Mouse (Mus musculus): Measurements from ENCODE around the gene Ly6g6c. TPM values are rescaled to one million over a fixed set of nuclear protein-coding genes. Genes with fewer than 3 reads are reported as not detected.

Gene Ly6g6c
- polyA plus RNA-seq, 1 experiment from 2014 or later: 0.16 TPM

DNA sequence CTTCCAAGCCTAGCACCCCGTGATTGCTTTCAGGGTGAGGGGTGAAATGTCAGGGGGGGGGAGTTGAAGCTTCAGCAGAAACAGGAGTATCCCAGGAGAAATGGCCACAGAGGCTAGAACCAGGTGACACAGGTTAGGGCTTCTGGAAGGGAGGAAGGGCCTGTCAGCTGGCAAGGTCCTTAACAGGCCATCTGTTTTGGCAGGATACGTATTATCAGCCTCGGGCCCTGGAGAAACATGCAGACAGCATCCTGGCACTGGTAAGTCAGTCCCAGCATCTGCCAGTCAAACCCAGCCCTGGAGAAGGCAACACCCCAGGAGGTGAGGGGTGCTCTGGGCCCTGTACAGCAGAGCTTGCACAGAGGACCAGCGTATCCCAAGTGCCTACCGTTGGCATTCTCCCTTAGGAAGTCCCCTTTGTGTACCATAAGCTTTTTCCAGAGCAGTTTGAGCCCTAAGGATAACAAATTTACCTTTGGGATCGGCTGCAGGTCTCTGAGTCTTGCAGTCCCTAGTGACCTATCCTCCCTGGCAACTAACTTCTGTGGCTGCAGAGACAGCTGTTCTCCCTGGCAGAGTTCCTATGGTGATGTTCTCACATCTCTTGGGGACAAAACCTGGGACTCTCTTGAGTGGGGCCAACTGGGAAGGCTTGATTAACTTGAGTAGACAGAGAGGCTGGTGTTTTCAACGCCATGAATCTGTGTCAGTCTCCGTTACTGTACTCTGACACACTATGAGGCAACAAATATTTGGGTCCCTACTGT lies 25.2 kb downstream of the Ly6g6c start:
- Histone ChIP-seq H3K27ac (replicated peaks; ENCODE audit: low read depth, low read length) (no peak overlapping the region), H3K9ac (ENCODE audit: low read length) (peak overlapping the region; percentile 96; the same call in 1 of the 2 replicates)
- WGBS: 74% methylated on average over 8 of the region's 8 CpGs

DNA sequence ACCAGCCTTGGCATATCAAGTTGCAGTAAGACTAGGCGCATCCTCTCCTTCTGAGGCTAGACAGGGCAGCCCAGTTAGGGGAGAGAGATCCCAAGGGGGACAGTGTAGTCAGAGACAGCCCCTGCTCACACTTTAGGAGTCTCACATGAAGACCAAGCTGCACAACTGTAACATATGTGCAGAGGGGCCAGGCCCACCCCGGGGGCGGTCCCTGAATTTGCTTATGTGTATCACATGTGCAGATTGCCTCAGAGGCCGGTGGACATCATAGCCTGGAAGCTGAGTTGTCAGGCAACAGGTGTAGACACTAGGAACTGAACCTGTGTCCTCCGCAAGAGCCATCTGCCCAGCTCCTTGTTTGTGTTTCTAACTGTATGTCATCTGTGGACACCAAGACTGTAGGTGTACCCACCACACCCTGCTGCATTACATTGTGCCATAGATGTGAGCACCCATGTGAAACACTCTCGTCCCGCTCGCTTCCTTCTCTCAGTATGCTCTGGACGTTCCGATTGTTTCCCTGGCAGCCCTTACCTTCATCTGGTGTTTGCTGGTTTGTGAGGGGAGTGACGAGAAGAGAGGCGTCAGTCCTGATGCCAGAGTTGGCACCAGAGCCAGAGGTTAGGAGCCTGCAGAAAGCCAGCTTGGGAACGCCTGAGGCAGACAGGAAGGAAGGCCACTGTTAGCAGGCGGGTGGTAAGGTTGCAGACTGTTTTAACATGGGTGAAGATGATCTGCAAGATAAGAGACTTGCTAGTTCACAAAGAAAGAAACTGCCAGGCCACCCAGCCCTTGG lies 27.4 kb downstream of the Ly6g6c start:
- Histone ChIP-seq H3K27me3 (ENCODE audit: control insufficient read depth, insufficient read depth, low read length) (no peaks in the 10 kb centered on the region), H3K9ac (ENCODE audit: low read length) (no peak overlapping the region), H3K4me2 (ENCODE audit: low read depth, severe bottlenecking) (no peak overlapping the region), H3K27ac (replicated peaks; ENCODE audit: low read depth, low read length) (no peak overlapping the region), H3K36me3 (ENCODE audit: control insufficient read depth, insufficient read depth, low read length) (peaks cover 9% of the 10 kb centered on the region), H3K4me1 (ENCODE audit: control insufficient read depth, insufficient read depth, low read length) (no peaks in the 10 kb centered on the region), H3K9me3 (ENCODE audit: control insufficient read depth, low read length) (no peaks in the 10 kb centered on the region), H3K4me3 (ENCODE audit: low read depth, low read length) (no peak overlapping the region)
- no peak for ATAC-seq (ENCODE audit: insufficient number of reproducible peaks, low FRiP score, low TSS enrichment, low read depth)
- no peak for DNase-seq (ENCODE audit: low spot score)
- 87% methylated on average over 14 of the region's 14 CpGs for WGBS

More for the DNA sequence above, 25.2 kb downstream of the Ly6g6c start:
- DNase-seq (ENCODE audit: low spot score): no peak
- no peak for ATAC-seq (ENCODE audit: insufficient number of reproducible peaks, low FRiP score, low TSS enrichment, low read depth)
- H3K9me3 ChIP-seq (ENCODE audit: control insufficient read depth, low read length): no peaks in the 10 kb centered on the region
- H3K36me3 ChIP-seq (ENCODE audit: control insufficient read depth, insufficient read depth, low read length): peaks cover 3% of the 10 kb centered on the region
- H3K4me2 ChIP-seq (ENCODE audit: low read depth, severe bottlenecking): peak overlapping the region; percentile 71
- no peaks in the 10 kb centered on the region for H3K27me3 ChIP-seq (ENCODE audit: control insufficient read depth, insufficient read depth, low read length)
- peak overlapping the region; percentile 58; the same call in 1 of the 2 replicates for H3K4me3 ChIP-seq (ENCODE audit: low read depth, low read length)
- no peaks in the 10 kb centered on the region for H3K4me1 ChIP-seq (ENCODE audit: control insufficient read depth, insufficient read depth, low read length)

- Histone ChIP-seq H3K4me1 (ENCODE audit: control insufficient read depth, insufficient read depth, low read length) (no peaks in the 10 kb centered on the region), H3K4me2 (ENCODE audit: low read depth, severe bottlenecking) (no peak overlapping the region), H3K9ac (ENCODE audit: low read length) (no peak overlapping the region), H3K27ac (replicated peaks; ENCODE audit: low read depth, low read length) (no peak overlapping the region), H3K9me3 (ENCODE audit: control insufficient read depth, low read length) (no peaks in the 10 kb centered on the region), H3K4me3 (ENCODE audit: low read depth, low read length) (no peak overlapping the region), H3K36me3 (ENCODE audit: control insufficient read depth, insufficient read depth, low read length) (peaks cover 16% of the 10 kb centered on the region), H3K27me3 (ENCODE audit: control insufficient read depth, insufficient read depth, low read length) (no peaks in the 10 kb centered on the region)
- ATAC-seq (ENCODE audit: insufficient number of reproducible peaks, low FRiP score, low TSS enrichment, low read depth) (no peak), DNase-seq (ENCODE audit: low spot score) (no peak)
- 89% methylated on average over 15 of the region's 15 CpGs for WGBS
These were observed 29.5 kb downstream of the Ly6g6c start for GRCm38 (mm10) chr17:35094475-35095365.

DNA sequence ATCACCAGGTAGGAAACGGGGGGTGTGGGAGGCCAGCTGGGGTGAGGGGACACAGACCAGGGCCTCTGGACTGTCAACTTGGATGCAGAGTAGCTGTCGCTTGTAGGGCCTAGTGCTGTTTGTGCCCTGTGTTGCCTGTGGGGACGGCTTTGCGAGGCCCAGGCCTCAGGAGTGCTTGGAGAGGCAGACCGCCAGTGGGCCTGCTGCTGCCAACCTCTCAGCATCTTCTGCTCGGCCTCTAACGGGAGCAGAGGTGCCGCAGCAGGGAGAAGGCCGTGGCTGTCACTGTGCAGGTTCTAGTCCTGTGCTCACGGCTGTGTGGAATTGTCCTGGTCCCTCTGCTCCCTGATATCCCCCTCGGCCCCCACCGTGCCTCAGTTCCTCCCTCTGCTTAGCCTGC lies 31.4 kb downstream of the Ly6g6c start:
- Histone ChIP-seq H3K9ac (ENCODE audit: low read length) (no peak overlapping the region), H3K27ac (replicated peaks; ENCODE audit: low read depth, low read length) (no peak overlapping the region), H3K4me2 (ENCODE audit: low read depth, severe bottlenecking) (no peak overlapping the region), H3K9me3 (ENCODE audit: control insufficient read depth, low read length) (no peaks in the 10 kb centered on the region), H3K4me3 (ENCODE audit: low read depth, low read length) (no peak overlapping the region), H3K4me1 (ENCODE audit: control insufficient read depth, insufficient read depth, low read length) (no peaks in the 10 kb centered on the region), H3K36me3 (ENCODE audit: control insufficient read depth, insufficient read depth, low read length) (peaks cover 23% of the 10 kb centered on the region), H3K27me3 (ENCODE audit: control insufficient read depth, insufficient read depth, low read length) (no peaks in the 10 kb centered on the region)
- WGBS: 85% methylated on average over 12 of the region's 12 CpGs
- ATAC-seq (ENCODE audit: insufficient number of reproducible peaks, low FRiP score, low TSS enrichment, low read depth): no peak
- no peak for DNase-seq (ENCODE audit: low spot score)

DNA sequence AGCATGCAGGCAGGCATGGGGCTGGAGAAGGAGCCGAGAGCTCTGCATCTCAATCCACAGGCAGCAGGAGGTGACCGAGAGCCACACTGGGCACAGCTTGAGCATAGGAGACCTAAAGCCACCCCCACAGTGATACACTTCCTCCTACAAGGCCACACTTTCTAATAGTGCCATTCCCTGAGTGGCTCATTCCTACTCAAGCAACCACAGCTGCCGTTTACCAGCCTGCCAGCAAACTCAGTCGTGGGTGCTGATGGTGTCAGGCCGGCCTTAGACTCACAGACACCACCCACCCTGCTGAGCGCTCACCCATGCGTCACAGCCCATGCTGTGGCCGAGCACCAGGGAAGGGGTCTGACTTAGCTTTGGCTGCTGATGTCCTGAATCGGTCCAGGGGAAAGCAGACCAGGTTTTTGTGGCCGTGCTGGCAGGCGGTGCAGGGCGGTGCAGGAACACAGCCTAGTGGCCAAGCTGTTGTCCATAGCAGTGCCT lies 32.0 kb downstream of the Ly6g6c start:
- Histone ChIP-seq H3K27me3 (ENCODE audit: control insufficient read depth, insufficient read depth, low read length) (no peaks in the 10 kb centered on the region), H3K9ac (ENCODE audit: low read length) (no peak overlapping the region), H3K4me1 (ENCODE audit: control insufficient read depth, insufficient read depth, low read length) (no peaks in the 10 kb centered on the region), H3K4me3 (ENCODE audit: low read depth, low read length) (no peak overlapping the region), H3K36me3 (ENCODE audit: control insufficient read depth, insufficient read depth, low read length) (peaks cover 23% of the 10 kb centered on the region), H3K4me2 (ENCODE audit: low read depth, severe bottlenecking) (no peak overlapping the region), H3K9me3 (ENCODE audit: control insufficient read depth, low read length) (no peaks in the 10 kb centered on the region), H3K27ac (replicated peaks; ENCODE audit: low read depth, low read length) (no peak overlapping the region)
- DNase-seq (ENCODE audit: low spot score) (no peak), ATAC-seq (ENCODE audit: insufficient number of reproducible peaks, low FRiP score, low TSS enrichment, low read depth) (no peak)
- 86% methylated on average over 12 of the region's 12 CpGs for WGBS

DNA sequence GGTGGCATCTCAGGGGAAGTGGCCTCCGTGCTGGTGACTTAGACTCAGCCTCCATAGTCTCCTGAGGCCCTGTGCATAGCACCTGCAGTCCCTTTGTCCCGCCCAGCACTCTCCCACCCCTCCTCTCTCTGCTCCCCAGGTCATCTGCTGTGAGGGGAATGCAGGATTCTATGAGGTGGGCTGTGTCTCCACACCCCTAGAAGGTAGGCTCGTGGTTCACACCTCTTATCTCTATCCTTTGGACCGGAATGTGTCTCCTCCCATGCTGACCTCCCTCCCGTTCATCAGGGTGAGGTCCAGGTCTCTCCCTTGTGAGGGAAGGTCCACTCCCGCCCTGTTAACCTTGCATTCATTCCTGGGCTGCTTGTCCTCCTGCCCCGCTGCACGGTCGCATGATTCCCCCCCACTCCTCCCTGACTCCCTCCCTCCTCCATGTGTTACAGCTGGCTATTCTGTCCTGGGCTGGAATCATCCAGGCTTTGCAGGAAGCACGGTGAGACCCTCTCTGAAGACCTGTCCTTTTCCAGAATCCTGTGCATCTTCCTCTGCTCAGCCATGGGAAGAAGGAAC lies 35.1 kb downstream of the Ly6g6c start:
- H3K36me3 ChIP-seq (ENCODE audit: control insufficient read depth, insufficient read depth, low read length): peaks cover 23% of the 10 kb centered on the region; the same call in 1 of the 2 replicates
- ATAC-seq (ENCODE audit: insufficient number of reproducible peaks, low FRiP score, low TSS enrichment, low read depth): no peak
- no peak overlapping the region for H3K9ac ChIP-seq (ENCODE audit: low read length)
- H3K4me3 ChIP-seq (ENCODE audit: low read depth, low read length): no peak overlapping the region
- no peak overlapping the region for H3K4me2 ChIP-seq (ENCODE audit: low read depth, severe bottlenecking)
- whole genome bisulfite sequencing: 79% methylated on average over 10 of the region's 10 CpGs
- no peaks in the 10 kb centered on the region for H3K9me3 ChIP-seq (ENCODE audit: control insufficient read depth, low read length)
- no peak for DNase-seq (ENCODE audit: low spot score)
- H3K27ac ChIP-seq (replicated peaks; ENCODE audit: low read depth, low read length): no peak overlapping the region
- H3K4me1 ChIP-seq (ENCODE audit: control insufficient read depth, insufficient read depth, low read length): no peaks in the 10 kb centered on the region
- H3K27me3 ChIP-seq (ENCODE audit: control insufficient read depth, insufficient read depth, low read length): no peaks in the 10 kb centered on the region

- Histone ChIP-seq H3K27me3 (ENCODE audit: control insufficient read depth, insufficient read depth, low read length) (no peaks in the 10 kb centered on the region), H3K9ac (ENCODE audit: low read length) (no peak overlapping the region), H3K4me1 (ENCODE audit: control insufficient read depth, insufficient read depth, low read length) (0 out of 2 replicates have a peak, but pooled peaks cover 2% of the 10 kb centered on the region), H3K27ac (replicated peaks; ENCODE audit: low read depth, low read length) (no peak overlapping the region), H3K4me2 (ENCODE audit: low read depth, severe bottlenecking) (no peak overlapping the region), H3K9me3 (ENCODE audit: control insufficient read depth, low read length) (no peaks in the 10 kb centered on the region), H3K36me3 (ENCODE audit: control insufficient read depth, insufficient read depth, low read length) (peaks cover 23% of the 10 kb centered on the region; the same call in 1 of the 2 replicates), H3K4me3 (ENCODE audit: low read depth, low read length) (no peak overlapping the region)
- no peak for DNase-seq (ENCODE audit: low spot score)
- 87% methylated on average over 11 of the region's 11 CpGs for WGBS
- ATAC-seq (ENCODE audit: insufficient number of reproducible peaks, low FRiP score, low TSS enrichment, low read depth): no peak
These were observed 36.0 kb downstream of the Ly6g6c start for GRCm38 (mm10) chr17:35101161-35101560.

Measured in limb, embryonic 11.5 days (tissue).